Mouse (Mus musculus) CH12.LX (cell line): ENCODE data around the gene Cmah. TPM values are rescaled to one million over a fixed set of nuclear protein-coding genes. Genes with fewer than 3 reads are reported as not detected.

ENCODE experiments used
- DNase-seq: peaks from one replicate; pipeline ENCODE4 v3.0.0-alpha.2; 2013; ENCODE audit errors: extremely low read depth
- H3K27ac ChIP-seq: 2 replicates; pipeline ENCODE4 v1.5.1; 2012; ENCODE audit warnings: low read depth, mild to moderate bottlenecking, control low read depth, moderate library complexity; ENCODE audit not compliant: insufficient read depth
- H3K27me3 ChIP-seq: replicated peaks from 2 replicates; pipeline ENCODE3; 2012; ENCODE audit warnings: inconsistent platforms
- H3K36me3 ChIP-seq, 2 experiments: replicated peaks in 1 of 2; 2 replicates each; pipeline versions ENCODE3 to v1.6.1; 2012; ENCODE audit warnings: inconsistent platforms in 1 of 2, low read length in 1 of 2, mild to moderate bottlenecking in 1 of 2, mixed read lengths in 1 of 2, moderate library complexity in 1 of 2; ENCODE audit not compliant: control insufficient read depth in 1 of 2, insufficient read depth in 1 of 2
- H3K4me1 ChIP-seq, 2 experiments: 2 replicates each; pipeline ENCODE4 v1.6.1; 2012; ENCODE audit warnings: inconsistent platforms in 1 of 2, moderate library complexity in 1 of 2; ENCODE audit not compliant: insufficient read depth in 2 of 2, control insufficient read depth in 1 of 2
- H3K4me2 ChIP-seq: 2 replicates; pipeline ENCODE4 v1.6.1; 2012; ENCODE audit warnings: low read depth, mild to moderate bottlenecking, control low read depth; ENCODE audit not compliant: poor library complexity, insufficient read depth, severe bottlenecking
- H3K4me3 ChIP-seq, 3 experiments: fragments of 150-350 bp in 1 of 3; sonication (generic) in 1 of 3; replicated peaks in 1 of 3; 2 replicates each; pipeline versions ENCODE3 to v1.5.1; 2011 to 2012; ENCODE audit warnings: low read depth in 2 of 3, low read length in 2 of 3, mild to moderate bottlenecking in 2 of 3, moderate library complexity in 2 of 3, control low read depth in 1 of 3, improper control_type of control experiment in 1 of 3, inconsistent platforms in 1 of 3, mixed read lengths in 1 of 3; ENCODE audit not compliant: poor library complexity in 1 of 3
- H3K79me2 ChIP-seq: replicated peaks from 2 replicates; pipeline ENCODE4 v1.6.1; 2012; ENCODE audit warnings: mild to moderate bottlenecking, moderate library complexity; ENCODE audit not compliant: control insufficient read depth, poor library complexity, insufficient read depth, severe bottlenecking; ENCODE audit errors: extremely low read depth
- H3K9ac ChIP-seq: 2 replicates; pipeline ENCODE4 v1.6.1; 2012; ENCODE audit warnings: low read depth, mild to moderate bottlenecking, control low read depth, moderate library complexity; ENCODE audit not compliant: insufficient read depth
- H3K9me3 ChIP-seq: replicated peaks from 2 replicates; pipeline ENCODE3; 2012; ENCODE audit warnings: low read length, inconsistent platforms, mixed read lengths
- BHLHE40 ChIP-seq: IDR thresholded peaks from 2 replicates; pipeline ENCODE4 v1.6.1; 2011; ENCODE audit warnings: mild to moderate bottlenecking, low read depth, low read length, improper control_type of control experiment
- KAT2A ChIP-seq: IDR thresholded peaks from 2 replicates; pipeline ENCODE4 v1.6.1; 2012; ENCODE audit warnings: low read length, improper control_type of control experiment, inconsistent platforms; ENCODE audit not compliant: insufficient replicate concordance
- MAZ ChIP-seq: IDR thresholded peaks from 2 replicates; pipeline ENCODE4 v1.6.1; 2012; ENCODE audit warnings: low read depth, mild to moderate bottlenecking, inconsistent platforms, low read length, improper control_type of control experiment, moderate library complexity
- MXI1 ChIP-seq: IDR thresholded peaks from 2 replicates; pipeline ENCODE4 v1.6.1; 2011; ENCODE audit warnings: mild to moderate bottlenecking, low read depth, low read length, improper control_type of control experiment
- NELFE ChIP-seq: IDR thresholded peaks from 2 replicates; pipeline ENCODE4 v1.6.1; 2011; ENCODE audit warnings: low read depth, low read length, improper control_type of control experiment
- NRF1 ChIP-seq: IDR thresholded peaks from 2 replicates; pipeline ENCODE4 v1.6.1; 2014; ENCODE audit warnings: low read depth, mild to moderate bottlenecking, inconsistent platforms, low read length, improper control_type of control experiment, moderate library complexity
- POLR2A ChIP-seq: IDR thresholded peaks from 2 replicates; pipeline ENCODE4 v1.6.1; 2011; ENCODE audit warnings: low read depth, mild to moderate bottlenecking, improper control_type of control experiment, low read length
- POLR2AphosphoS2 ChIP-seq: IDR thresholded peaks from 2 replicates; pipeline ENCODE4 v1.6.1; 2011; ENCODE audit warnings: low read depth, low read length, improper control_type of control experiment
- RCOR1 ChIP-seq: conservative IDR thresholded peaks from 2 replicates; pipeline ENCODE4 v1.6.1; 2012; ENCODE audit warnings: low read depth, mild to moderate bottlenecking, inconsistent platforms, low read length, improper control_type of control experiment
- SMC3 ChIP-seq: IDR thresholded peaks from 2 replicates; pipeline ENCODE4 v1.6.1; 2011; ENCODE audit warnings: low read depth, low read length, improper control_type of control experiment
- ZC3H11A ChIP-seq: IDR thresholded peaks from 2 replicates; pipeline ENCODE4 v1.6.1; 2012; ENCODE audit warnings: low read depth, mild to moderate bottlenecking, inconsistent platforms, low read length, improper control_type of control experiment
- ZMIZ1 ChIP-seq: IDR thresholded peaks from 2 replicates; pipeline ENCODE4 v1.6.1; 2012; ENCODE audit warnings: low read depth, mild to moderate bottlenecking, inconsistent platforms, low read length, improper control_type of control experiment
- dilution Hi-C: fragments of 300-500 bp; cut with MboI; formaldehyde crosslinking; loops from 2 replicates; pipeline ENCODE4 v1.14.3; 2020; ENCODE audit warnings: low sequenced_read_pairs; ENCODE audit not compliant: extremely low pct_unique_long_range_greater_than_20kb, extremely low pct_ligation_motif_present
- in situ Hi-C: fragments of 300-500 bp; cut with MboI; formaldehyde crosslinking; loops from 3 replicates; pipeline ENCODE4 v1.14.3; 2019; ENCODE audit warnings: low sequenced_read_pairs, low pct_ligation_motif_present, low pct_unique_long_range_greater_than_20kb, mixed read lengths
- polyA plus RNA-seq: library from polyadenylated mRNA; unstranded; fragments of >175 nt; gene quantifications from 2 replicates; pipeline ENCODE4 v1.2.1, GENCODE M21; 2012; ENCODE audit warnings: low read depth; ENCODE audit not compliant: insufficient read length
- total RNA-seq, 2 experiments: library from RNA; depleted of rRNA; stranded (reverse); fragments of 300-350 nt in 1 of 2; fragments of >200 nt in 1 of 2; gene quantifications; 2 replicates each; pipeline ENCODE4 v1.2.3; 2012 to 2014

Cmah gene
- total and polyA plus RNA-seq, 3 experiments: 5.0 to 17.4 (median 5.5) TPM

DNA sequence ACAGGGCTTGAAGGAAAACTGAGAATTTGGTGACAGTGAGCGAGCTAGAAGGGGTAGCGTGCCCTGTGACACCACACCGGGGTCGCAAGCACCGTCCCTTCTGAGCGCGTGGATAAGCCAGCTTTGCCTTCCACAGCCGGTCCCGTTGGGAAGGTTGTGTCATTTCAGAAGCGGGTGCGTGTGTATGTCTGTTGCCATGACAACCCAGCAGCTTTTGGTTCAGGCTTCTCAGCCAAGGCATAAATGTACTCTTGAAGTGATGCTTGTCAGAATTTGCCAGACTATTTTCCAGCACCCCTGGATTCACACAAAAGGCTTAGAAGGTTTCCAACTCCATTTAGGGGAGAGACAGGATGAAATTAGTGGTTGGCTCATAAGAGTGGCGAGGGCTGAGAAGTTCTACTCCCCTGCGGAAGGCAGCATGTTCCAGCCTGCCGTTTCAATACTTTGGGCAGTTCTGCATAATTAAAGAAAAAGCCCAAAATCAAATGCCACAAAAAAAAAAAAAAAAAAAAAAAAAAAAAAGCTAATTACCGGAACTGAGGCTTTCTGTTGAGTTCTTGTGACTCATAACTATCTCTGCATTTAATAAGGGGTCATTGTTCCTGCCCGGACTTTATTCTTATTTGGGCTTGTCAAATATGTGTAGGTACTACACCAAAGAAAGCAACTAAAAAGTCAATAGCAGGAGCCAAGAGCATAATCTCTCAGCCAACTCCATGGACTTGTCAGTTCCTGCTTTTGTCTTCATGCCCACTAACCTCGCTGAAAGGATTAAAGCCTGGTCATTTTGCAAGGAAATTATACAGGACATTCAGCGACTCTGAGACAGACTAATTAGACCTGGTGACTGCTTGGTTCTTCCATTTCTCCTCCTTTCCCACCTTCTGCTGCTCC is 194.5 kb downstream of the Cmah start:
- no peak for DNase-seq
- no peak overlapping the region for H3K4me3 ChIP-seq
- H3K27me3 ChIP-seq: no peaks in the 10 kb centered on the region
- no peaks in the 10 kb centered on the region for H3K9me3 ChIP-seq
- no peaks in the 10 kb centered on the region for H3K79me2 ChIP-seq
- dilution Hi-C loops: no loop called here
- no peak overlapping the region for H3K9ac ChIP-seq
- in situ Hi-C loops: no loop called here
- H3K4me2 ChIP-seq: no peak overlapping the region
- no peak overlapping the region for H3K27ac ChIP-seq
- H3K36me3 ChIP-seq: peaks cover 4 to 60% of the 10 kb centered on the region in 2 experiments
- peaks cover 10 to 27% of the 10 kb centered on the region in 2 experiments for H3K4me1 ChIP-seq
- TF ChIP-seq BHLHE40 (no peak), ZC3H11A (no peak), MXI1 (no peak), NELFE (no peak), POLR2AphosphoS2 (no peak), MAZ (no peak), KAT2A (no peak)

DNA sequence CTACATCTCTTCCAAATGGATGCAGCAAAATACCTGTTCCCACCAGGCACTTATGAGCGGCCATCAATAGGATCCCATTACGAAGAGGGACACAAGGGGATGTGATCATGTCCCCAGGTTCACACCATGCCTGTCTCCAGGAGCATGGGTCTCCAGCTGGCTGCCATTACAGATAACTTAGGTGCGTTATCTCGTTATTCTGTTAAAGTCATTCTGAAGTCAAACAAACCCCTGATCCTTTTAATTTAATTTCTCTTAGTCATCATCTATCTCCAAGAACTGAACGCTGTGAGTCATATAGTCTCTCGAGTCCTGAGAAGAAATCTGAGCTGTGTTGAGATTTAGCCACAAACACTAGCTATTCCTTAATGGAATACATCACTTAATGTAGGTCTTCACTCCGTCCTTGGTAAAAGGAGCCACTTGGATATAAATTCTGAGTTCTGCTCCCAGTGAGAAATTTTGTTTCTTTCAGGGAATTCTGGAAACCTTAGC is 195.2 kb downstream of the Cmah start:
- no peak overlapping the region for H3K27ac ChIP-seq
- H3K27me3 ChIP-seq: no peaks in the 10 kb centered on the region
- dilution Hi-C loops: no loop called here
- no peaks in the 10 kb centered on the region for H3K79me2 ChIP-seq
- peaks cover 8 to 26% of the 10 kb centered on the region in 2 experiments for H3K4me1 ChIP-seq
- no peak overlapping the region for H3K4me3 ChIP-seq
- no peak overlapping the region for H3K9ac ChIP-seq
- H3K4me2 ChIP-seq: no peak overlapping the region
- no peak for TF ChIP-seq RCOR1
- TF ChIP-seq ZMIZ1: no peak
- no peak for TF ChIP-seq SMC3
- no peak for TF ChIP-seq MAZ
- TF ChIP-seq POLR2A: no peak
- TF ChIP-seq NRF1: no peak
- in situ Hi-C loops: no loop called here
- DNase-seq: no peak
- H3K9me3 ChIP-seq: no peaks in the 10 kb centered on the region
- H3K36me3 ChIP-seq: peaks cover 4 to 63% of the 10 kb centered on the region in 2 experiments
